Mouse (Mus musculus): ENCODE results near the gene Hemk1. TPM values are rescaled to one million over a fixed set of nuclear protein-coding genes. Genes with fewer than 3 reads are reported as not detected.

The Hemk1 gene
- total and polyA plus RNA-seq, 3 experiments, result 11.9 to 20.5 (median 12.1) TPM

GRCm38 (mm10) chr9:107302592-107302991 is 35.6 kb downstream of the Hemk1 start:
- peaks cover 2% of the 10 kb centered on the region; the same call in 1 of the 2 replicates for H3K79me2 ChIP-seq (replicated peaks; ENCODE audit: control insufficient read depth, extremely low read depth, insufficient read depth, poor library complexity, severe bottlenecking)
- DNase-seq (ENCODE audit: extremely low read depth), result no peak
- no peaks in the 10 kb centered on the region for H3K27me3 ChIP-seq (replicated peaks)
- no peaks in the 10 kb centered on the region for H3K9me3 ChIP-seq (replicated peaks; ENCODE audit: low read length)
- H3K27ac ChIP-seq (ENCODE audit: insufficient read depth, low read depth), result no peak overlapping the region
- no peak for TF ChIP-seq PAX5 (IDR thresholded peaks at IDR 0.05; ENCODE audit: low read length)
- TF ChIP-seq MAFK (IDR thresholded peaks at IDR 0.05; ENCODE audit: insufficient replicate concordance, low read length), result no peak
- no peak overlapping the region for H3K4me3 ChIP-seq (replicated peaks in 1 of 3; ENCODE audit: low read depth in 2 of 3, low read length in 2 of 3, poor library complexity in 1 of 3)
- H3K36me3 ChIP-seq (replicated peaks in 1 of 2; ENCODE audit: control insufficient read depth in 1 of 2, insufficient read depth in 1 of 2, low read length in 1 of 2), result peaks cover 16 to 25% of the 10 kb centered on the region in 2 experiments
- no peak overlapping the region for H3K4me2 ChIP-seq (ENCODE audit: insufficient read depth, low read depth, poor library complexity, severe bottlenecking)
- dilution Hi-C loops (cut with MboI; ENCODE audit: extremely low pct_ligation_motif_present, extremely low pct_unique_long_range_greater_than_20kb, low sequenced_read_pairs) (no loop called here), in situ Hi-C loops (cut with MboI; ENCODE audit: low pct_ligation_motif_present, low pct_unique_long_range_greater_than_20kb, low sequenced_read_pairs) (no loop called here)
- peaks cover 53% of the 10 kb centered on the region in 2 experiments for H3K4me1 ChIP-seq (ENCODE audit: control insufficient read depth in 1 of 2, insufficient read depth in 2 of 2)
- no peak overlapping the region for H3K9ac ChIP-seq (ENCODE audit: insufficient read depth, low read depth)

- dilution Hi-C loops (cut with MboI; ENCODE audit: extremely low pct_ligation_motif_present, extremely low pct_unique_long_range_greater_than_20kb, low sequenced_read_pairs) (no loop called here), in situ Hi-C loops (cut with MboI; ENCODE audit: low pct_ligation_motif_present, low pct_unique_long_range_greater_than_20kb, low sequenced_read_pairs) (no loop called here)
- H3K9me3 ChIP-seq (replicated peaks; ENCODE audit: low read length), result no peaks in the 10 kb centered on the region
- no peak overlapping the region for H3K9ac ChIP-seq (ENCODE audit: insufficient read depth, low read depth)
- no peak overlapping the region for H3K27ac ChIP-seq (ENCODE audit: insufficient read depth, low read depth)
- TF ChIP-seq MAX (IDR thresholded peaks at IDR 0.05; ENCODE audit: low read length), result no peak
- no peak for TF ChIP-seq RCOR1 (conservative IDR thresholded peaks at IDR 0.05; ENCODE audit: low read depth, low read length)
- TF ChIP-seq JUN (IDR thresholded peaks at IDR 0.05; ENCODE audit: insufficient read depth, low read depth, low read length), result no peak
- TF ChIP-seq JUND (conservative IDR thresholded peaks at IDR 0.05; ENCODE audit: low read depth, low read length), result no peak
- no peak overlapping the region for H3K4me2 ChIP-seq (ENCODE audit: insufficient read depth, low read depth, poor library complexity, severe bottlenecking)
- H3K79me2 ChIP-seq (replicated peaks; ENCODE audit: control insufficient read depth, extremely low read depth, insufficient read depth, poor library complexity, severe bottlenecking), result peaks cover 5% of the 10 kb centered on the region
- H3K4me1 ChIP-seq (ENCODE audit: control insufficient read depth in 1 of 2, insufficient read depth in 2 of 2), result peaks cover 48 to 51% of the 10 kb centered on the region in 2 experiments
- peaks cover 16 to 25% of the 10 kb centered on the region in 2 experiments for H3K36me3 ChIP-seq (replicated peaks in 1 of 2; ENCODE audit: control insufficient read depth in 1 of 2, insufficient read depth in 1 of 2, low read length in 1 of 2)
- H3K4me3 ChIP-seq (replicated peaks in 1 of 3; ENCODE audit: low read depth in 2 of 3, low read length in 2 of 3, poor library complexity in 1 of 3), result no peak overlapping the region
- DNase-seq (ENCODE audit: extremely low read depth), result no peak
- H3K27me3 ChIP-seq (replicated peaks), result no peaks in the 10 kb centered on the region
Measured at GRCm38 (mm10) chr9:107301554-107302331, 36.4 kb downstream of the Hemk1 start.

GRCm38 (mm10) chr9:107300224-107300973 is 37.8 kb downstream of the Hemk1 start:
- Histone ChIP-seq H3K4me3 (replicated peaks in 1 of 3; ENCODE audit: low read depth in 2 of 3, low read length in 2 of 3, poor library complexity in 1 of 3) (no peak overlapping the region), H3K4me2 (ENCODE audit: insufficient read depth, low read depth, poor library complexity, severe bottlenecking) (no peak overlapping the region), H3K79me2 (replicated peaks; ENCODE audit: control insufficient read depth, extremely low read depth, insufficient read depth, poor library complexity, severe bottlenecking) (peaks cover 5% of the 10 kb centered on the region), H3K27me3 (replicated peaks) (no peaks in the 10 kb centered on the region), H3K4me1 (ENCODE audit: control insufficient read depth in 1 of 2, insufficient read depth in 2 of 2) (peaks cover 40 to 44% of the 10 kb centered on the region in 2 experiments), H3K9me3 (replicated peaks; ENCODE audit: low read length) (no peaks in the 10 kb centered on the region), H3K36me3 (replicated peaks in 1 of 2; ENCODE audit: control insufficient read depth in 1 of 2, insufficient read depth in 1 of 2, low read length in 1 of 2) (peaks cover 16 to 25% of the 10 kb centered on the region in 2 experiments), H3K27ac (ENCODE audit: insufficient read depth, low read depth) (no peak overlapping the region), H3K9ac (ENCODE audit: insufficient read depth, low read depth) (no peak overlapping the region)
- in situ Hi-C loops (cut with MboI; ENCODE audit: low pct_ligation_motif_present, low pct_unique_long_range_greater_than_20kb, low sequenced_read_pairs), result no loop called here
- dilution Hi-C loops (cut with MboI; ENCODE audit: extremely low pct_ligation_motif_present, extremely low pct_unique_long_range_greater_than_20kb, low sequenced_read_pairs), result no loop called here
- no peak for TF ChIP-seq CTCF (conservative IDR thresholded peaks at IDR 0.05 in 1 of 2, IDR thresholded peaks at IDR 0.05 in 1 of 2; ENCODE audit: low read depth in 2 of 2, low read length in 2 of 2)
- TF ChIP-seq RCOR1 (conservative IDR thresholded peaks at IDR 0.05; ENCODE audit: low read depth, low read length), result no peak
- no peak for TF ChIP-seq RAD21 (IDR thresholded peaks at IDR 0.05; ENCODE audit: low read depth, low read length)
- TF ChIP-seq CHD2 (IDR thresholded peaks at IDR 0.05; ENCODE audit: low read length), result no peak
- no peak for TF ChIP-seq NRF1 (IDR thresholded peaks at IDR 0.05; ENCODE audit: low read depth, low read length)
- TF ChIP-seq HCFC1 (IDR thresholded peaks at IDR 0.05; ENCODE audit: low read depth, low read length), result no peak
- TF ChIP-seq MAFK (IDR thresholded peaks at IDR 0.05; ENCODE audit: insufficient replicate concordance, low read length), result no peak
- no peak for TF ChIP-seq KAT2A (IDR thresholded peaks at IDR 0.05; ENCODE audit: insufficient replicate concordance, low read length)
- no peak for TF ChIP-seq ZC3H11A (IDR thresholded peaks at IDR 0.05; ENCODE audit: low read depth, low read length)
- TF ChIP-seq CHD1 (IDR thresholded peaks at IDR 0.05; ENCODE audit: low read depth, low read length), result no peak
- TF ChIP-seq UBTF (IDR thresholded peaks at IDR 0.05; ENCODE audit: low read depth, low read length), result no peak
- TF ChIP-seq GABPA (IDR thresholded peaks at IDR 0.05; ENCODE audit: insufficient replicate concordance, low read depth, low read length), result no peak
- TF ChIP-seq POLR2AphosphoS2 (IDR thresholded peaks at IDR 0.05; ENCODE audit: low read depth, low read length), result no peak
- no peak for TF ChIP-seq POLR2A (IDR thresholded peaks at IDR 0.05; ENCODE audit: low read depth, low read length)
- TF ChIP-seq ZMIZ1 (IDR thresholded peaks at IDR 0.05; ENCODE audit: low read depth, low read length), result no peak
- TF ChIP-seq MXI1 (IDR thresholded peaks at IDR 0.05; ENCODE audit: low read depth, low read length), result no peak
- TF ChIP-seq EP300 (IDR thresholded peaks at IDR 0.05; ENCODE audit: low read length), result no peak
- DNase-seq (ENCODE audit: extremely low read depth), result no peak
